8 mouse cellular contexts compared by ENCODE assay signal in genomic region chr3:131302452-131303319, GRCm38 (mm10). TPM values are rescaled to one million over a fixed set of nuclear protein-coding genes. Genes with fewer than 3 reads are reported as not detected.
DNase-seq lines count a peak whose midpoint lies in the region; ATAC-seq lines count a peak whose summit lies in the region.

Cyp2u1 (minus strand) TSS chr3:131303227.

- H3K4me1 ChIP-seq in intestine, embryonic 14.5 days (replicated peaks; ENCODE audit: control insufficient read depth, insufficient read depth, low read length) = no peaks in the 10 kb centered on the region

- no peaks in the 10 kb centered on the region for H3K9me3 ChIP-seq in intestine, embryonic 14.5 days (ENCODE audit: control insufficient read depth, low read length)

- H3K4me2 ChIP-seq in intestine, embryonic 14.5 days (ENCODE audit: low read length) = peak within 1 kb of the TSS; percentile 100

- no peak within 1 kb of the TSS for H3K27ac ChIP-seq in intestine, embryonic 14.5 days (ENCODE audit: low read depth)

- H3K36me3 ChIP-seq in intestine, embryonic 14.5 days (ENCODE audit: control insufficient read depth, insufficient read depth, low read length) = no peaks in the 10 kb centered on the region

- peak; percentile 94 to 97 for DNase-seq in adrenal gland, adult (ENCODE audit: inconsistent age in 2 of 2, low spot score in 1 of 2)
- DNase-seq in embryo, embryonic 10 days (ENCODE audit: low spot score) = peak; percentile 96
- DNase-seq in gastrocnemius, postnatal 25 days = peak; percentile 90
- DNase-seq in intestine, embryonic 14.5 days (ENCODE audit: low spot score) = peak; percentile 87
- DNase-seq in left cerebral cortex, postnatal 14 days (ENCODE audit: low spot score in 2 of 2) = peak; percentile 91 to 92
- DNase-seq in right cerebral cortex, postnatal 14 days = peak; percentile 89
- peak; percentile 70 for DNase-seq in urinary bladder, postnatal 25 days (ENCODE audit: low spot score)

- ATAC-seq in intestine, embryonic 14.5 days (replicated peaks; ENCODE audit: low FRiP score, low TSS enrichment, low read depth) = peak; percentile 95
- peak; percentile 100 for ATAC-seq in megakaryocyte-erythroid progenitor cell, adult 5-6 weeks (replicated peaks; ENCODE audit: low FRiP score, low TSS enrichment, poor library complexity, severe bottlenecking)

- H3K4me3 ChIP-seq in intestine, embryonic 14.5 days (ENCODE audit: low read depth, low read length) = peak within 1 kb of the TSS; percentile 74

- no peaks in the 10 kb centered on the region for H3K27me3 ChIP-seq in intestine, embryonic 14.5 days (replicated peaks; ENCODE audit: control insufficient read depth, insufficient read depth, low read length)

- intact Hi-C loops in left cerebral cortex, postnatal 14 days (cut with DNase I) = loop anchor here (5.0 kb wide), 1 partner anchor 250 kb away; no protein-coding TSS in a partner anchor

- WGBS in intestine, embryonic 14.5 days = under 1% methylated on average over 67 of the region's 71 CpGs

- H3K9ac ChIP-seq in intestine, embryonic 14.5 days (ENCODE audit: low read length) = peak within 1 kb of the TSS; percentile 53

RNA-seq across cellular contexts. Expression of gene Cyp2u1, which starts in this region (rescaled TPM):
- total RNA-seq in gastrocnemius, postnatal 25 days (2021) = 10 to 100 TPM; 10.4 to 12.3 TPM
- polyA plus RNA-seq in intestine, embryonic 14.5 days (2014; fragmentation: Nextera tagmentation; extraction: Ambion mirVana) = 3.9 TPM in 2 replicates
- 10 to 100 TPM; 14.0 to 17.4 TPM for total RNA-seq in left cerebral cortex, postnatal 14 days (2021)
- total RNA-seq in megakaryocyte-erythroid progenitor cell, adult 5-6 weeks (2014; fragmentation: Nextera tagmentation) = 1.1 TPM in 1 of 2 replicates, not detected in the other
- total RNA-seq in megakaryocyte-erythroid progenitor cell, adult 5-6 weeks (2017) = 0.11 and 0.33 TPM in 2 replicates

Comparison
In these comparisons a context has a peak if more than half of its experiments do, and no peak if none do; other contexts are left out.
1. RNA of gene Cyp2u1 (total RNA-seq): 14.0 to 17.4 TPM in left cerebral cortex, postnatal 14 days and 10.4 to 12.3 TPM in gastrocnemius, postnatal 25 days; 0.11 to 1.1 TPM in megakaryocyte-erythroid progenitor cell, adult 5-6 weeks; every median in the first group is over 4 times any median in the second.
2. Peak in every context shown above with its lines, with median percentiles within 50 percentile points of each other: DNase-seq.